Mouse (Mus musculus): ENCODE data around the gene Ms4a12. TPM values are rescaled to one million over a fixed set of nuclear protein-coding genes. Genes with fewer than 3 reads are reported as not detected.

Ms4a12 gene
- polyA plus RNA-seq (2014; fragmentation: Illumina TruSeq; extraction: RNeasy Lipid Tissue Mini Kit (QIAGEN cat#74804); ENCODE audit: insufficient read depth, low read depth, low replicate concordance): not detected

DNA sequence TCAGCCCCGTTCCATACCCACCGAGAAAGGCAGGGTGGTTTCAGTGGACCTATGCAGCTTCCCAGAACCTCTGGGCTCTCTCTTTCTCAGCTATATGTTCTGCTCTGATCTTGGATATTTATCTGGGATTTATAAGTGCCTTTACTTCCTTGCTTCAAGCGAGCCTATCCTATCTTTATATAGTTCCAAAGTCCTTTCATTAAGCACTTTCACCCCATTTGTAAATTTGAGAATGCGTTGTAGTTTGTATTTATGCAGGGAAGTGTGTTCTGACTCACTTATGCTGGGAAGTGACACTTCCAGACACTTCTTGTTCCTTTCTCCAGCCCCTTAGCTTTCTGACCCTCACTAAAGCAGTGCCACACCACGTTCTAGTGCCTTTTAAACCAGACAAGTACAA is at the start of gene Ms4a12:
Ms4a12 (minus strand) TSS at position 101 of the 400 bp plus-strand sequence.

DNA sequence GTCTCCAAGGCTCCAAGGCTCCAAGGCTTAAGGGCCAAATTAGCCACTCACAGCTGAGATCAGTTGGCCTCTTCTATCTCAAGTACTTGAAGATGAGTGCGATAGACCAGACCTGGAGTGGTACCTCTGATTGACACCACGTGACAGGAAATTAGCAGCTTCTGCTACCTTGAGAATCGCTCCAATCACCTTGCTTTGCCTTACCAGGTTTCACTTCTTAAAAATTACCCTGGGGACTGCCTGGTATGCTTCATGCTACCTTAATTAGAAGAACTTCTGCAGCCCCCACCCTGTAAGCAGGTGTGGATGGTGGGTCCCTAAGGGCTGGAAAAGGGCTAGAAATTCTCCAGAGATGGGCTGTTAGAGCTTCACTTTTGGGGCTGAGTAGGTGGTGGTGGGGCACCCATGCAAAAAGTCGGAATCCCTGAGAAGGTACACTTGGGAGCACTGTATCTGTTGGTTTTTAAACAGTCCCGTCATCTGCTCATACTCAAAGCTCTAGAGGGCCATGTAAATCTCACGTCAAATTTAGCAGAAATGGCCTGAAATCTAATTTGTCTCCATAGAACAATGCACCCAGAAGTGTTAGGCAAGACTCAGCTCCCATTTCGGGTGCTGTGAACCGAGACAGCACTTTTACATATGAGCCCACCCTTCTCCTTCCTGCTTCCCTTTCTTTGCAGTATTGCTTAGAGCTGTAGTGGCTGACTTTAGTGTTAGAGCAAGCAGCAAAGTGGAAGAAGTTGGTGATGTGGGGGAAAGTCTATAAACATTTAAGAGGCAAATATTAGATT is 34.0 kb upstream of the Ms4a12 start, which contains the start of gene Ms4a1:
Ms4a1 (minus strand) TSS at position 190 of the 794 bp plus-strand sequence.

DNA sequence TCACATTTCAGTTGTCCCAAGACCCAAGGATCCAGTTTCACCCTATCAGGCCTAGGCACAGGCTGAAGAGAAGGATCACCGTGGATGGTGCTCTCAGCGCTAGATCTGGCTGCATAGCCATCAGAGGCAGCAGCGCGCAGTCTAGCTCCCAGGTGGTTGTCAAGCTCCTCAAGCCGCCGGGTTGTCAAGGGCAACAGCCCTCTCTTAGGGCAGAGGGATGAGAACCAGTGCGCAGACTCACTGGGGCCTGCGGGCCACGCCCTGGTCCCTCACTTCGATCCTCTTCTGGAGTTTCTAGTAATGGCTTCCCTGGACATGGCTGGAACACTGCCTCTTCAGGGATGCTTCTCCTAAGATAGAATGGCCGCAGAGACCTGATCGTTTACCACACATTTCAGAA is 35.7 kb downstream of the Ms4a12 start, which contains the start of gene Ms4a13:
Ms4a13 (minus strand) TSS at position 192 of the 400 bp plus-strand sequence.

DNA sequence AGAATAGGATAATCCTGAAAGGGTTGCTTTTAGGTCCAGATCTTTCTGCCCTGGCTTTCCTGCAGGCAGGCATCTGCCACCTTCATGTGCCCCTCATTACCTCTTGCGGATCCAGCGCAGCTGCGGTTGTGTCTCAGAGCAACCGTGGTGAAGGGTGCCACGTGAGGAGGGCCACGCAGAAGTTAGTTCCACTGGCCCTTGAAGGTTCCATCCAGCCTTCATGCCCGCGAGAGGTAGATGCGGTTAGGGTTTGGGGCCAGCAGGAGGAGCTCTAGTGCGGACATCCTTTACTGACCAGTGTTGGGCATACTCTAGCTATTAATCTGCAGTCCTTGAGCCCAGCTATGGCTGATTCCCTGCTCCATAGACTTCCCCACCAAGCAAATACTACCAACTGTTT is 67.1 kb downstream of the Ms4a12 start, which contains the start of gene 1700025F22Rik:
1700025F22Rik (minus strand) TSS at position 149 of the 400 bp plus-strand sequence.

Other genes with a start within 250 kb of the Ms4a12 start
- gene Ms4a15, start 239.2 kb downstream of the Ms4a12 start, polyA plus RNA-seq (2014; fragmentation: Illumina TruSeq; extraction: RNeasy Lipid Tissue Mini Kit (QIAGEN cat#74804); ENCODE audit: insufficient read depth, low read depth, low replicate concordance): 0.55 TPM
- gene Ms4a18, start 214.4 kb downstream of the Ms4a12 start, polyA plus RNA-seq (2014; fragmentation: Illumina TruSeq; extraction: RNeasy Lipid Tissue Mini Kit (QIAGEN cat#74804); ENCODE audit: insufficient read depth, low read depth, low replicate concordance): not detected
- gene Ms4a8a, start 151.3 kb downstream of the Ms4a12 start, polyA plus RNA-seq (2014; fragmentation: Illumina TruSeq; extraction: RNeasy Lipid Tissue Mini Kit (QIAGEN cat#74804); ENCODE audit: insufficient read depth, low read depth, low replicate concordance): 20.7 TPM
- not detected for gene 1700017D01Rik, start 101.6 kb downstream of the Ms4a12 start, polyA plus RNA-seq (2014; fragmentation: Illumina TruSeq; extraction: RNeasy Lipid Tissue Mini Kit (QIAGEN cat#74804); ENCODE audit: insufficient read depth, low read depth, low replicate concordance)
- not detected for gene 1700025F22Rik, start 67.1 kb downstream of the Ms4a12 start, polyA plus RNA-seq (2014; fragmentation: Illumina TruSeq; extraction: RNeasy Lipid Tissue Mini Kit (QIAGEN cat#74804); ENCODE audit: insufficient read depth, low read depth, low replicate concordance)
- gene Ms4a13, start 35.7 kb downstream of the Ms4a12 start, polyA plus RNA-seq (2014; fragmentation: Illumina TruSeq; extraction: RNeasy Lipid Tissue Mini Kit (QIAGEN cat#74804); ENCODE audit: insufficient read depth, low read depth, low replicate concordance): not detected
- 18.7 TPM for gene Ms4a1, start 33.8 kb upstream of the Ms4a12 start, polyA plus RNA-seq (2014; fragmentation: Illumina TruSeq; extraction: RNeasy Lipid Tissue Mini Kit (QIAGEN cat#74804); ENCODE audit: insufficient read depth, low read depth, low replicate concordance)
- gene Ms4a5, start 51.4 kb upstream of the Ms4a12 start, polyA plus RNA-seq (2014; fragmentation: Illumina TruSeq; extraction: RNeasy Lipid Tissue Mini Kit (QIAGEN cat#74804); ENCODE audit: insufficient read depth, low read depth, low replicate concordance): not detected
- gene Ms4a14, start 82.0 kb upstream of the Ms4a12 start, polyA plus RNA-seq (2014; fragmentation: Illumina TruSeq; extraction: RNeasy Lipid Tissue Mini Kit (QIAGEN cat#74804); ENCODE audit: insufficient read depth, low read depth, low replicate concordance): 0.07 TPM
- 5.5 TPM for gene Ms4a7, start 103.7 kb upstream of the Ms4a12 start, polyA plus RNA-seq (2014; fragmentation: Illumina TruSeq; extraction: RNeasy Lipid Tissue Mini Kit (QIAGEN cat#74804); ENCODE audit: insufficient read depth, low read depth, low replicate concordance)
- 3.3 TPM for gene Ms4a4a, start 143.1 kb upstream of the Ms4a12 start, polyA plus RNA-seq (2014; fragmentation: Illumina TruSeq; extraction: RNeasy Lipid Tissue Mini Kit (QIAGEN cat#74804); ENCODE audit: insufficient read depth, low read depth, low replicate concordance)
- 13.2 TPM for gene Ms4a4c, start 172.3 kb upstream of the Ms4a12 start, polyA plus RNA-seq (2014; fragmentation: Illumina TruSeq; extraction: RNeasy Lipid Tissue Mini Kit (QIAGEN cat#74804); ENCODE audit: insufficient read depth, low read depth, low replicate concordance)
- 27.2 TPM for gene Ms4a4b, start 211.1 kb upstream of the Ms4a12 start, polyA plus RNA-seq (2014; fragmentation: Illumina TruSeq; extraction: RNeasy Lipid Tissue Mini Kit (QIAGEN cat#74804); ENCODE audit: insufficient read depth, low read depth, low replicate concordance)
- 20.5 TPM for gene Ms4a6c, start 236.9 kb upstream of the Ms4a12 start, polyA plus RNA-seq (2014; fragmentation: Illumina TruSeq; extraction: RNeasy Lipid Tissue Mini Kit (QIAGEN cat#74804); ENCODE audit: insufficient read depth, low read depth, low replicate concordance)

Data from lung, adult 10 weeks (tissue).